Mouse (Mus musculus) natural killer cell, adult 2 months (primary cell): ENCODE data around the gene Ankib1.
A peak's percentile ranks its signal among the peaks of the same experiment; 100 is the strongest.

Source experiments
- DNase-seq, 2 experiments: peaks; one replicate each; pipeline ENCODE4 v3.0.0; 2022; ENCODE audit warnings: low spot score in 2 of 2

Ankib1 gene

DNA sequence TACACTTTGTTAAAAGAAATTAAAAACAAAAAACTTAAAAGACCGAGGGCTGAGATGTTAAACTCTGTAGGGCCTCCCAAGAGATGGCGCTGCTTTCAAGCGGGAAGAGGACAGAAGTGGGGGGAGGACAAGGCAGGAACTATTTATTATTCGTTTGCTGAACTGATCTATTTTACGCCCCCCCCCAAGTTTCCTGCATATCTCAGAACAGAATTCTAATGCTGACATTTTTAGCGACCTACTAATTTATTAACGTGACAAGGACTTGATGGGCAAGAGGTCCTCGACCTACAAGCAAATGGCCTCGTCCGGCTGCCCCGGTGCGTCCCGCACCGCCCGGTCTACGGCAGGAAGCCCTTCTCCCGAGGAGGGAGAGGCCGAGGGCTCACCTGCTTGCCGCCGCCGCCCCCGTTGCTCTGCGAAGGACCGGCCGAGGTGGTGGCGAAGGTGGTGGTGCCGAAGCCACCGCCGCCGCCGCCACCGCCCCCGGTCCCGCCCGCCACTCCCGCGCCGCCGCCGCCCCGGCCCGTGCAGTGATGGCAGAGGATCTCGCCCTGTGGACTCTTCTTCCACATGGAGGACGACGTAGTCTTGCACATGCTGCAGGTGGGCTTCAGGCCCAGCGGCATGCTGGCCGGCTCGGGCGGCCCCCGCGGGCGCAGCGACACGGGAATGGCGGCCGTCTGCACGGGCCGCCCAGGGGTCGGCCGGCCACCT lies 155.6 kb downstream of the Ankib1 start:
- peak; percentile 31 to 50 for DNase-seq

DNA sequence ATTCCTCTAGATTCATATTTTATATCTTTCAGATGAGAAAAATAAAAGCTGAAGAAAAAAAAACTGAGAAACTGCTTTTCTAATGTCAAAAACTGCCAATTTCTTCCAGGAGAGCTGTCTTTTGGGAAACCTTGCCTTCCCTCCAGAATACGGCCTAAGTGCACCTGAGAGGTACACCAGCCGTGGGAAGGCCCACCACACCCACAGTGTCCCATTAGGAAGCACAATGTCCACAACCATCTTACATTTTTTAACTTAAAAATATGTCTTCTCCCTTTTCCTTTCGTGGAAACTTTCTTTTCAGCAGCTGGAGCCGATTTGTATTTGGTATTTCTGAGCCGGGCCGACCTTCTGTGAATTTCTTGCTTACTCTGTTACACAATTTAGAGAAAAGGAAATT lies 156.2 kb downstream of the Ankib1 start:
- DNase-seq = no peak

DNA sequence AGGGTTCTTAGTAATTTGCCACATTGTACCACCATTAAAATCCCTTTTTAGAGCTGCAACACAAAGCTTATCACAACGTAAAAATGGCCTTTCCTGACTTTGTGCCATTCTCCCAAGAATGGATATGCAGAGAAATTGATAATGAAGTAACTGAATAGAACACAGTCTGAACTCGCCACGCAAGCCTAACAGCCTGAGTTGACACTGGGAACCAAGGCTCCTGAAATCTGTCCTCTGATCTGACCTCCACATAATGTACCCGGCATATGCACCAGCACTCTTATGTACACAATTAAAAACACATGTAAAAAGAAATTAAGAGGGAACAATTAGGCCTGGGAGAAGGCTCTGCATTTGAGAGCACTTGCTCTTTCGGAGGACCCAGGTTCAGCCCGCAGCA lies 157.4 kb downstream of the Ankib1 start:
- DNase-seq = no peak

DNA sequence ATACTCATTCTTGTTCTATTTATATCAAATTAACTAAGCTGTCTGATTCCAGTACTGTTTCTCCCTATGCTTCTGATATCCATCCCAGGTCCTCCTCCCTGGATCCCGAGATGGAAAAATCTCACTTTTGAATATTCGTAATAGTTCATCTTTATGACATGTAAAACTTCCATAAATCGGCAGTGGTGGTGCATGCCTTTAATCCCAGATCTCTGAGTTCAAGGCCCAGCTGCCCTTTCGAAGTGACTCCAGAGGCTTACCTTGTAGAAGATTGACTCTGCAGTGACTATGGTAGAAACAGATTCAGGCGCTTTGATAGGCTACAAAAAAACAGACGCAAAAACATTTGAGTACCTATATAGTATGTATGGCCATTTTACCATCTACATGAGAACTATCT lies 158.1 kb downstream of the Ankib1 start:
- DNase-seq = no peak
